Mouse (Mus musculus) activated CD4-positive, CD25-positive, alpha-beta regulatory T cell (primary cell): ENCODE measurements around the gene Nudt1. TPM values are rescaled to one million over a fixed set of nuclear protein-coding genes. Genes with fewer than 3 reads are reported as not detected.

ENCODE experiments used
- polyA plus RNA-seq, 2 experiments: library from polyadenylated mRNA; unstranded; fragments of 100-300 nt; shearing (Covaris generic); gene quantifications; one replicate each; pipeline ENCODE4 v1.2.1; 2017

The Nudt1 gene
- 10 to 100 TPM; 15.9 to 19.3 TPM for polyA plus RNA-seq

DNA sequence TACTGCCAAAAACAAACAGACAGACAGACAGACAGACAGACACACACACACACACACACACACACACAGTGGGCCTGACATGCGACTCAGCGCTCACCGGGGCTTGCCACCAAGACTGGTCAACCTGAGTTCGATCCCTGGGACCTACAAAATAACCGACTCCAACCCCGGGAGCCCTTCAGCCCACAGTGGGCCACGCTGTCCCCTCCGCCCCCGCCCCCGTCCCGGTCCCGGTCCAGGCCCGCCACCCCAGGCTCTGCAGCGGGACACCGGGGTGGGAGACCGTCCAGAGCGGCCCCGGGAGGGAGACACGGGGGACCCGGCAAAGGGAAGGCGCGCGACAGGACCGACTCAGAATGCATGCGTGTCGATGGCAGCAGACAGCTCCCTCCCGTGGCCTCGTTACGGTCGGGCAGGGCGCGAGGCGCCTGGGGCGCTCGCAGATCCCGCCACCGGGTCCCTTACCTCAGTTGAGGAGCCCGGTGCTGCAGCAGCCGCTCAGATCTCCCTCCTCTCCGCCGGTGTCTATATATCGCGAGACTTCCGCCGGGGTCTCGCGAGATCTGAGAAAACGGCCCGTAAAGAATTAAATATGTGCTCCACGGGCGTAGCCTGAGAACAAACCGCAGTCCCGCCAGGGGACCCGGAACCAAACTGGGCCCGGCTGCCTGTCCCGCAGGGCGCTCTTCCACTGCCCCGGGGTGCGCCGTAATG lies at the start of gene Nudt1, which contains the start of gene Mad1l1:
Gene Nudt1 (plus strand): TSS at position 615 of the 714 bp plus-strand sequence.
Gene Mad1l1 (minus strand): TSS at position 511 of the 714 bp plus-strand sequence.

DNA sequence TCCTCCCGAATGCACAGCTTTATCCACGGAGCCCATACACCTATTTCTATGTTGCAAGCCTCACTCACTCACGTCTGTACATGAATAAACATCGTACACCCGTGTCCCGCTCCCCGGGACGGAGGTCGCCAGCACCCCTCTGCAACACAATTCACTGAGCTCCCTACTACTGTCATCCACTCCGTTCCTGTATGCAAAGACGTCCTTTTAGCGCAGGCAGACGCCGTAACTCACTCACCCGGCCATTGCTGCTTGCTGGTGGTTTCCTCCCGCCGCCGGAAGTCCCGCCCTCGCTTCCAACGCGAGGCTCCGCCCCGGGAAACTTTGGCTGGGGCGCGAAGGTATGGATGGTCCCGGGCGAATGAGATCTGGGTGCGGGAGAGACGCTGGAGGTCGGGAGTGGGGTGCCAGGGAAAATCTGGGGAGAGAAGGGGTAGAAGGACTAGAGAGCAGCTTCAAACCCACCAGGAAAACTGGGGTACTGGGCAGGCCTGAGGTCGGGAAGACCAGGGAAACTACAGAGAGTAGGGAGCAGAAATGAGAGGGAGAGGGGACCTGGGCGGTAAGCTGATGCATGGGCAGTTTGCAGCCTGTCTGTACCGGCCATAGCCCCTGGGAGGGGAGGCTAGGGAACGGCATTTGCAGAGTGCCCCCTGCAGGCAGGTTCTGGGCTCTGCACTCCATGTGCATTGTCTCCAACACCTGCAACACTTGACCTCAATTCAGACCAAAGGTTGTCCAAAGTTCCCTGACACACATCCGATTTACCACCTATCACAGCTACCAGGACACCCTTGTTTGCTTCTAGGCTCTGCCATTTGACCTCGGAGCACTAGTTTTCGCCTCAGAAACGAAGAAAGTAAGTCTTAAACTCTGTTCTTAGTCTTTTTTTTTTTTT lies 10.4 kb downstream of the Nudt1 start, which contains the start of gene Mrm2:
Gene Mrm2 (minus strand): TSS at position 284 of the 898 bp plus-strand sequence.

Other genes starting within 250 kb of the Nudt1 start
- 10 to 100 TPM; 15.7 to 19.4 TPM for gene Mad1l1, start 104 bp upstream of the Nudt1 start, polyA plus RNA-seq
- 10 to 100 TPM; 12.1 to 13.2 TPM for gene Mrm2, start 10.2 kb downstream of the Nudt1 start, polyA plus RNA-seq
- under 1 TPM; 0.68 to 0.88 TPM for gene Snx8, start 67.6 kb downstream of the Nudt1 start, polyA plus RNA-seq
- gene Eif3b, start 97.7 kb downstream of the Nudt1 start, polyA plus RNA-seq, result 100 to 1,000 TPM; 168 to 185 TPM
- gene Gm4869, start 124.0 kb downstream of the Nudt1 start, polyA plus RNA-seq, result not detected
- 10 to 100 TPM; 31.1 to 43.3 TPM for gene Chst12, start 183.9 kb downstream of the Nudt1 start, polyA plus RNA-seq
- 1 to 10 TPM; 5.6 to 6.6 TPM for gene Grifin, start 243.4 kb downstream of the Nudt1 start, polyA plus RNA-seq